Mouse (Mus musculus): ENCODE data around the gene Gnaq.
A peak's percentile ranks its signal among the peaks of the same experiment; 100 is the strongest.

Gene Gnaq

GRCm38 (mm10) chr19:16379687-16380086, 247.1 kb downstream of the Gnaq start:
- DNase-seq = no peak

GRCm38 (mm10) chr19:16382392-16382791, 249.8 kb downstream of the Gnaq start:
- DNase-seq = no peak

GRCm38 (mm10) chr19:16383127-16383526, 250.5 kb downstream of the Gnaq start:
- DNase-seq = no peak

- no peak for DNase-seq
Observed at GRCm38 (mm10) chr19:16384094-16384493, 251.5 kb downstream of the Gnaq start.

DNA sequence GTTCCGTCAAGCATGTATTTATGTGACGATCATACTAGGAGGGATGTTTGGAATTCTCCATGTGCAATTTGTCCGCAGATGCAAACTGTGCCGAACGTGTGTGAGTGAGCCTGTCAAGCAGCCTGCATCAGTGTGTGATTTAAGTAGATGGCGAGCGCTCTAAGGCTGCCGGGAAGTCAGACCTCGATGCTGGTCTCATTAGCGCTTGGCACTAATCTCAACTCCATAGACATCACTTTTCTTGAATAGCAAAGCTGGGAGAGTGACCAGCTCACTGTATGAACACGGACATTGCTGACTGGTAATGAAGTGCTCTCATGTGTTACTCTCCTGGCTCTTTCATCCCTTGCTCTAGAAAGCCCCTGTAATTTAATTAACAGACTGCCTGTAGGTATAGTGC, 252.3 kb downstream of the Gnaq start:
- no peak for DNase-seq

DNA sequence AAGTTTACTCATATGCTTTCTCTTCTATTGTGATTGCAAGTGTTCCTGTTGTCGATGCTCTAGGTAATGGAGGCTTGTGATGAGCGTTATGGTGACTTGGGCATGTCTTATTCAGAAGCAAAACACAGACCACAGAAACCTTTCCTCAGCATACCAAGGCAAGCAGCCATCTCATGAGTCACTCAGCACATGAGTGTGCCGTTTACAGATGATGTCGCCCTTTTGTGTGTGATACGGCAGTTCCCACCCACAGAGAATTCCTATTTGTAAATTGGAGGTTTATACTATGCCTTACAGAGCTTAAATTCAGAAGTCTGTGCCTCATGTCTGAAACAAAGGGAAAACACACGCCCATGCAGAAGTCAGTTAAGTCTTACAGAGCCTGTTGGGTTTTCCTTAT, 253.9 kb downstream of the Gnaq start:
- DNase-seq = no peak

DNA sequence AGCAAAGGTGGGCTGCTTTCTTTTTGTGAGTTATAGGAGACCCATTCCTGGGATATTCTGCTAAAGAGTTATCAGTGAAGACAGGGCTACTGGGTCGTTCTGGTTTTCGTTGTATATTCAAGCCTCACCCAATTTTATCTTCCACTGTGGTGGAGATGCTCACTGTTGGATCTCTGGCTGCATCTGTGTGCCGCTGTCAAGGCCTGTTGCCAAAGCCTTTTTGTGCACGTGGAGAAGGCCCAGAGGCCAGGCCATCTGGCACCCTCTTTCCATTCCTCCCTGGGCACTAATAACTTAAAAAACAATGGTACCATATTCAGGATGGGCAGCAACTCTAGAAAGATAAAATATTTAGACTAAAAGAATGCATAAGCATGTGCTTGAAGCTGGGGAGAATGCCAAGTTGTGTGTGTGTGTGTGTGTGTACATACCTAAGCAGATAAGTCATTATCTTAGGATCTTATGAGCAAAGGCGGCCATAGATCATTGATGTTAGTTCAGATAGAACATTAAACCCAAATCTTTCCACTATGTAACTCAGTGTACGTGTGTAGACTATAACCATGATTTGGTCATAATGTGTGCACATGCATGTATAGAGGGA, 257.7 kb downstream of the Gnaq start:
- DNase-seq = no peak

DNA sequence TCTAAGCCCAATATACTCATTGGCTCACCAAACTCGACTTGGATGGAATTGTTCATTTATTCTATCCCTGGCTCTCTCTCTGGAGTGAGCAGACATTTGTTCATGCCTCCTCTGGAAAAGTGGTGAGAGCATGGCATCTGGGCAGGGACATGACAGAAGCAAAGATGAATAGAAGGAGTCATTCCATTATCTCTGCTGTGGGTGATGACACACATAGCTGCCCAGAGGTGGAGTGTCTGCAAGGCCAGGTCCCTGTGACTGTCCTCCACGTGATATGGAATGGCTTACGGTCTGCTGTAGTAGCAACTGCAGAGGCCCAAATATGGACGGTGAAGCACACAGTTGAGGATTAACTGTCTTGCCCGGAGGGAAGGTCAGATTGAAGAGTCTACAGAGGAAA, 261.8 kb downstream of the Gnaq start:
- DNase-seq = no peak

- DNase-seq = no peak
Observed at GRCm38 (mm10) chr19:16403101-16403500, 270.5 kb downstream of the Gnaq start.

DNA sequence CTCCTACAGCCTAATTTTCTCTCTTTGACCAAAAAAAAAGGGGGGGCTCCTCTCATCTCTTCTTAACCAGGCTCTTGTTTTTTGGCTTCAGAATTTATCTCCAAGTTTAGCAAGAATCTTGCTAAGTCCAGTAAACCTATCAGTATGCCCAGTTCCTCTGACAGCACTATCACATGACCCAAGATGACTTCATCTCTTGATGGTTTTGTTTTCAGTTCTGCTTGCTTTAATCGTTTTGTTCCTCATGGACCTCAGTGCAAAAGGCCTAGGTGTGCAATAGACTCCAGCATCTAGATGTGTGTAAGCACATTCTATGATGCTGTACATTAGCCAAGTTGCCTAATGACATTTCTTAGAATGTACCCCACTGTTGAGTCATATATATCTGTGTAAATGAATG, 275.1 kb downstream of the Gnaq start:
- DNase-seq = no peak

GRCm38 (mm10) chr19:16411302-16411701, 278.7 kb downstream of the Gnaq start:
- no peak for DNase-seq

- DNase-seq = no peak
Observed at GRCm38 (mm10) chr19:16418086-16418663, 285.5 kb downstream of the Gnaq start.

DNA sequence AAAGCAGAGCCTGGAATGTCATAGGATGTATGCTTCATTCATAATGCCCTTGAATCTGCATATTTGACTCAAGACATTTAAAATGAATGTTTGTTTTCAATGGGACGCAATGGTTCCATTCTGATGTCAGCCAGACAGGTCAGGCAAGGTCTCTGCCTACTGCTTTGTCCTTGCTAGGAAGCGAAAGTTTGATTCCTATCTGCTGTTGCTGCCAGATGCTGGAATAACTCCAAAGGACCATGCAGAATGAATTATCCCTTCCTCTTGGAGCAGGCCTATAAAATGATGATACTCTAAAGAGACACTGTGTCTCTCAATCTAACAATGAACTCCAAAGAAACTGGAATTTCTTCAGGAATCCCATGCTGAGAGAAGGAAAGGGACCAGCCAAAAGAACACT, 293.0 kb downstream of the Gnaq start:
- no peak for DNase-seq

DNA sequence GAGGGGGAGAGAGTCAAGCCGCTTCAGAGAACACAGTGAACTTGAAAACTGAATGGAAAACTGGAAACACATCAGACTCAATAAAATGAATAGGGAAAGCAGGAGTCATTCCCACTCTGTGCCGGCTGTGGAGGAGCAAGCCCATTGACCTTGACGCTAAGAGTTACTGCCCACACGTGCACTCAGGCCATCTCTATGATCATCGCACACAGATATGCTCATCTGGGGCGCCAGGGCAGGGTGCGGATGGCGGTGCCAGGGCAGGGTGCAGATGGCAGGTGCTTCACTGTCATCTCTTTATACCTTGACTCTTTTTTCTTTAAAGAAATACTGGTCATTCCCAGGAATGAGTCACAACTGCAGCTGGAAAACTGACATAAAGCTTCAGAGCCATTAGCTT, 298.7 kb downstream of the Gnaq start:
- DNase-seq = no peak

DNA sequence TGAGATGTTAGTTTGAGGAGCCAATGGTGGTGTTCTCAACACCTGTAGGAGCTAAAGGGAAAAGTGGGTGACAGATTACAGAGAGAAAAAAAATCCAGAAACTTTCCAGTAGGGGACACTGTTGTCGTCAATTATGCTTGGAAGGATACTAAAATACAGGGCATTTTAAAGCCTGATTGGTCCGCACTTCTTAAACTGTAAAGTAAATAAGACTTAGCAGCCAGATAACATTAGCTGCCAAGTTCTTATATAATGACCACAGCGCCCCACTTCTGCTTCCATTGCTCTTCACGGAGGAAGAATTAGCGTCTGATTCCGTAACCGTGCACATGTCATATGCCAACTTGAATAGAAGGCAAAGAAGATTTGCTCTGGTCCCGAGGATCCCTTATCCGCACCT, 302.2 kb downstream of the Gnaq start:
- DNase-seq = no peak

DNA sequence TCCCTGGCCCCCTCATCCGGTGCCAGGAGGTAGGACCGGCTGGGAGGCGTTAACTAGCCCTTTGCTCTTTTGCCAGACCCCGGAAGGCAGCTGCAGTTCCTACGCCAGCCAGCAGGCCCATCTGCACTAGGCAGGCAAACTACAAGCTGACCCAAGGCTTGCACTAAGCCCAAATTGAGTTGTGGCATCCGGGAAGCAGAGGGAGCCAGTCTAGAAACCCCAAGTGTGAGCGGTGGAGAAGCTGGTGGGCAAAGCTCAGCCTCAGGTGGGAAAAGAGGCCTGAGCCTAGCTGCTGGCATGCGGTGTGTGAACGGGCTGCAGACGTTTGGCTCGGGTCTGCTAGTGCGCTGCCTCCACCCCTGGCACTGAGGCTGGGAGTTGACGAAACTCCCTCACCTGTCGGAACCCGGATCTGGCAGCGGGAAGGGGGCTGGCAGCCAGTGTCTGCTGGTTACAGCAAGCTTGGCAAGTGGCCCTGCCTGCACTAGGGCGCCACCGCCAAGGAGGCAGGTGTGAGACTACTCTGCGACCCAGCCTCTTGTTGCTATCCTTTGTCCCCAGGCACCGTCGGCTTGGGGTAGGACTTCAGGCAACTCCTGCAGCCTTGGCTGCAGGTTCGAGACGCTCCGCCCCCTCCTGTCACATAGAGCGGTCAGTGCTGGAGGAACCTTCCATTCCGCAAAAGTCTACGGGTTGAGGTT, 303.1 kb downstream of the Gnaq start, which contains the start of gene Gna14:
Gene Gna14 (plus strand): TSS at position 232 of the 701 bp plus-strand sequence.
- peak; percentile 69 for DNase-seq

GRCm38 (mm10) chr19:16436335-16437169, 303.9 kb downstream of the Gnaq start:
- peak; percentile 12 for DNase-seq
